Comparison of ENCODE assay signal across 23 mouse cellular contexts in genomic region chr17:56777568-56777967, GRCm38 (mm10). TPM values are rescaled to one million over a fixed set of nuclear protein-coding genes. Genes with fewer than 3 reads are reported as not detected.
DNase-seq lines count a peak whose midpoint lies in the region; ATAC-seq and TF ChIP-seq lines count a peak whose summit lies in the region.
"Had no signal": no experiment of that assay in that cellular context is flagged by ENCODE, and none has a peak within 500 bp of the region (broad histone marks: within the 10 kb centered on the region; RNA-seq: fewer than 3 reads in every experiment).

No protein-coding gene starts in this region.

- no peaks in the 10 kb centered on the region for H3K27me3 ChIP-seq in hindbrain, postnatal 0 days (ENCODE audit: insufficient read depth, low read length)
- H3K27me3 ChIP-seq in hindbrain, embryonic 13.5 days, result no peaks in the 10 kb centered on the region
- no peaks in the 10 kb centered on the region for H3K27me3 ChIP-seq in lung, postnatal 0 days (replicated peaks; ENCODE audit: insufficient read depth, low read length)
- H3K27me3 ChIP-seq: neural tube, embryonic 12.5 days had no signal

- H3K4me3 ChIP-seq in hindbrain, postnatal 0 days (ENCODE audit: low read length), result no peak overlapping the region
- no peak overlapping the region for H3K4me3 ChIP-seq in hindbrain, embryonic 13.5 days
- H3K4me3 ChIP-seq in lung, postnatal 0 days (ENCODE audit: low read depth, low read length), result no peak overlapping the region
- H3K4me3 ChIP-seq: embryonic facial prominence, embryonic 10.5 days; erythroblast, embryonic 14.5 days; midbrain, embryonic 10.5 days; neural tube, embryonic 12.5 days had no signal

- H3K9me3 ChIP-seq in hindbrain, postnatal 0 days (ENCODE audit: low read length), result no peaks in the 10 kb centered on the region
- H3K9me3 ChIP-seq in hindbrain, embryonic 13.5 days, result no peaks in the 10 kb centered on the region
- no peaks in the 10 kb centered on the region for H3K9me3 ChIP-seq in lung, postnatal 0 days (ENCODE audit: low read length)

- H3K9ac ChIP-seq in hindbrain, postnatal 0 days (replicated peaks; ENCODE audit: low read length), result no peak overlapping the region
- H3K9ac ChIP-seq in hindbrain, embryonic 13.5 days, result no peak overlapping the region
- no peak overlapping the region for H3K9ac ChIP-seq in lung, postnatal 0 days (replicated peaks; ENCODE audit: low read depth)
- H3K9ac ChIP-seq: hindbrain, embryonic 14.5 days; neural tube, embryonic 12.5 days had no signal

- no peak for TF ChIP-seq EP300 in lung, postnatal 0 days (IDR thresholded peaks at IDR 0.05)

- 89% methylated on average over 11 of the region's 11 CpGs for WGBS in hindbrain, postnatal 0 days
- WGBS in hindbrain, embryonic 13.5 days, result 90% methylated on average over 11 of the region's 11 CpGs
- WGBS in lung, postnatal 0 days, result 92% methylated on average over 11 of the region's 11 CpGs

- peak; percentile 41 for TF ChIP-seq CTCF in hindbrain, postnatal 0 days (IDR thresholded peaks at IDR 0.05; ENCODE audit: low read depth)
- TF ChIP-seq CTCF in lung, postnatal 0 days (IDR thresholded peaks at IDR 0.05), result peak; percentile 31

- no peak overlapping the region for H3K27ac ChIP-seq in hindbrain, postnatal 0 days
- no peak overlapping the region for H3K27ac ChIP-seq in hindbrain, embryonic 13.5 days
- no peak overlapping the region for H3K27ac ChIP-seq in lung, postnatal 0 days (ENCODE audit: low read length)
- H3K27ac ChIP-seq: embryonic facial prominence, embryonic 10.5 days; hindbrain, embryonic 14.5 days; midbrain, embryonic 10.5 days; neural tube, embryonic 12.5 days had no signal

- no peak for DNase-seq in hindbrain, postnatal 0 days (ENCODE audit: low spot score)
- no peak for DNase-seq in lung, postnatal 0 days (ENCODE audit: low spot score)
- no peak for DNase-seq in lung, adult 18-20 months
- DNase-seq in ES-CJ7 (ENCODE audit: low read depth, low spot score), result peak; percentile 57
- DNase-seq in induced T-regulatory cell, adult 2 months (ENCODE audit: low read depth), result peak; percentile 16
- DNase-seq: adrenal gland, postnatal 10 days; cerebellum, adult 18-20 months; gastrocnemius, postnatal 10 days; heart, postnatal 10 days; kidney, adult 8-10 months; kidney, postnatal 4 days; liver; lung, postnatal 10 days; right cerebral cortex, postnatal 25 days had no signal

- no peak overlapping the region for H3K4me2 ChIP-seq in hindbrain, postnatal 0 days (ENCODE audit: low read depth, low read length)
- no peak overlapping the region for H3K4me2 ChIP-seq in hindbrain, embryonic 13.5 days
- H3K4me2 ChIP-seq in lung, postnatal 0 days (replicated peaks; ENCODE audit: low read depth, low read length), result no peak overlapping the region
- H3K4me2 ChIP-seq: hindbrain, embryonic 14.5 days; neural tube, embryonic 12.5 days had no signal

- ATAC-seq in hindbrain, postnatal 0 days, result no peak
- ATAC-seq in hindbrain, embryonic 13.5 days (ENCODE audit: low FRiP score), result no peak
- ATAC-seq in lung, postnatal 0 days, result no peak
- ATAC-seq in megakaryocyte, adult 5-6 weeks (ENCODE audit: poor library complexity, severe bottlenecking), result no peak
- ATAC-seq: forebrain, embryonic 14.5 days had no signal

- H3K36me3 ChIP-seq in hindbrain, postnatal 0 days (ENCODE audit: insufficient read depth, low read length), result no peaks in the 10 kb centered on the region
- peaks cover 28% of the 10 kb centered on the region for H3K36me3 ChIP-seq in hindbrain, embryonic 13.5 days
- no peaks in the 10 kb centered on the region for H3K36me3 ChIP-seq in lung, postnatal 0 days (ENCODE audit: insufficient read depth, low read length)

- no peaks in the 10 kb centered on the region for H3K4me1 ChIP-seq in hindbrain, postnatal 0 days (ENCODE audit: insufficient read depth, low read length)
- H3K4me1 ChIP-seq in hindbrain, embryonic 13.5 days (replicated peaks), result no peaks in the 10 kb centered on the region
- no peaks in the 10 kb centered on the region for H3K4me1 ChIP-seq in lung, postnatal 0 days (ENCODE audit: insufficient read depth, low read depth, low read length)
- H3K4me1 ChIP-seq: neural tube, embryonic 12.5 days had no signal

RNA-seq across cellular contexts. Expression of gene Prr22, which starts 7.5 kb away (rescaled TPM):
- total RNA-seq in hindbrain, postnatal 0 days (2014; rRNA removed), result 0.21 and 2.6 TPM in 2 replicates
- polyA plus RNA-seq in hindbrain, postnatal 0 days (2015; fragmentation: Nextera tagmentation; extraction: Ambion mirVana), result 0.46 and 0.87 TPM in 2 replicates
- polyA plus RNA-seq in hindbrain, embryonic 13.5 days (2015; fragmentation: Nextera tagmentation; extraction: Ambion mirVana), result 1.0 TPM in 2 replicates
- polyA plus RNA-seq in lung, postnatal 0 days (2015; fragmentation: Nextera tagmentation; extraction: Ambion mirVana), result 0.23 and 0.33 TPM in 2 replicates
- total RNA-seq in megakaryocyte, adult 5-6 weeks (2015), result 0.32 and 0.85 TPM in 2 replicates
- total RNA-seq in megakaryocyte, adult 5-6 weeks (2017), result not detected in 2 replicates

RNA-seq across cellular contexts. Expression of gene Dus3l, which starts 13.0 kb away (rescaled TPM):
- 79.0 and 96.5 TPM in 2 replicates for total RNA-seq in hindbrain, postnatal 0 days (2014; rRNA removed)
- polyA plus RNA-seq in hindbrain, postnatal 0 days (2015; fragmentation: Nextera tagmentation; extraction: Ambion mirVana), result 85.9 and 90.0 TPM in 2 replicates
- 67.1 and 68.7 TPM in 2 replicates for polyA plus RNA-seq in hindbrain, embryonic 13.5 days (2015; fragmentation: Nextera tagmentation; extraction: Ambion mirVana)
- polyA plus RNA-seq in lung, postnatal 0 days (2015; fragmentation: Nextera tagmentation; extraction: Ambion mirVana), result 26.3 and 29.7 TPM in 2 replicates
- total RNA-seq in megakaryocyte, adult 5-6 weeks (2015), result 8.4 and 8.7 TPM in 2 replicates
- total RNA-seq in megakaryocyte, adult 5-6 weeks (2017), result 10.5 and 14.6 TPM in 2 replicates

RNA-seq across cellular contexts. Expression of gene Nrtn, which starts 20.2 kb away (rescaled TPM):
- 12.9 and 15.7 TPM in 2 replicates for total RNA-seq in hindbrain, postnatal 0 days (2014; rRNA removed)
- 4.3 TPM in 2 replicates for polyA plus RNA-seq in hindbrain, postnatal 0 days (2015; fragmentation: Nextera tagmentation; extraction: Ambion mirVana)
- 0.78 and 1.5 TPM in 2 replicates for polyA plus RNA-seq in hindbrain, embryonic 13.5 days (2015; fragmentation: Nextera tagmentation; extraction: Ambion mirVana)
- polyA plus RNA-seq in lung, postnatal 0 days (2015; fragmentation: Nextera tagmentation; extraction: Ambion mirVana), result 10.5 and 10.7 TPM in 2 replicates
- not detected in 2 replicates for total RNA-seq in megakaryocyte, adult 5-6 weeks (2015)
- not detected in 2 replicates for total RNA-seq in megakaryocyte, adult 5-6 weeks (2017)
- total RNA-seq: monocyte, adult 5-6 weeks had no signal

RNA-seq across cellular contexts. Expression of gene Rfx2, which starts 53.2 kb away (rescaled TPM):
- total RNA-seq in hindbrain, postnatal 0 days (2014; rRNA removed), result 4.9 and 9.8 TPM in 2 replicates
- 3.7 and 4.4 TPM in 2 replicates for polyA plus RNA-seq in hindbrain, postnatal 0 days (2015; fragmentation: Nextera tagmentation; extraction: Ambion mirVana)
- polyA plus RNA-seq in hindbrain, embryonic 13.5 days (2015; fragmentation: Nextera tagmentation; extraction: Ambion mirVana), result 5.6 and 8.0 TPM in 2 replicates
- polyA plus RNA-seq in lung, postnatal 0 days (2015; fragmentation: Nextera tagmentation; extraction: Ambion mirVana), result 5.9 and 6.6 TPM in 2 replicates
- 5.0 and 5.2 TPM in 2 replicates for total RNA-seq in megakaryocyte, adult 5-6 weeks (2015)
- 1.7 and 2.8 TPM in 2 replicates for total RNA-seq in megakaryocyte, adult 5-6 weeks (2017)

RNA-seq across cellular contexts. Expression of gene Vmac, which starts 59.7 kb away (rescaled TPM):
- total RNA-seq in hindbrain, postnatal 0 days (2014; rRNA removed), result 37.5 and 40.7 TPM in 2 replicates
- 17.4 and 19.1 TPM in 2 replicates for polyA plus RNA-seq in hindbrain, postnatal 0 days (2015; fragmentation: Nextera tagmentation; extraction: Ambion mirVana)
- 14.9 and 17.8 TPM in 2 replicates for polyA plus RNA-seq in hindbrain, embryonic 13.5 days (2015; fragmentation: Nextera tagmentation; extraction: Ambion mirVana)
- 17.2 and 17.5 TPM in 2 replicates for polyA plus RNA-seq in lung, postnatal 0 days (2015; fragmentation: Nextera tagmentation; extraction: Ambion mirVana)
- 3.6 and 4.1 TPM in 2 replicates for total RNA-seq in megakaryocyte, adult 5-6 weeks (2015)
- 2.7 and 2.8 TPM in 2 replicates for total RNA-seq in megakaryocyte, adult 5-6 weeks (2017)

Comparison
In these comparisons a context has a peak if more than half of its experiments do, and no peak if none do; other contexts are left out.
1. DNase-seq: peak in ES-CJ7 (single experiment) and induced T-regulatory cell, adult 2 months (single experiment); none in hindbrain, postnatal 0 days (single experiment), lung, postnatal 0 days (single experiment) and lung, adult 18-20 months (0 of 2).